Mouse (Mus musculus) myocyte (in vitro differentiated cells): ENCODE measurements around the gene BC005561. TPM values are rescaled to one million over a fixed set of nuclear protein-coding genes. Genes with fewer than 3 reads are reported as not detected.
A peak's percentile ranks its signal among the peaks of the same experiment; 100 is the strongest.

Experiments used
- H3K27me3 ChIP-seq: one replicate; pipeline ENCODE4 v1.6.1; 2011; ENCODE audit not compliant: control insufficient read depth, insufficient read depth, insufficient read length
- H3K36me3 ChIP-seq: one replicate; pipeline ENCODE4 v1.6.1; 2011; ENCODE audit not compliant: control insufficient read depth, insufficient read depth
- H3K4me2 ChIP-seq: one replicate; pipeline ENCODE4 v1.6.1; 2011; ENCODE audit warnings: low read depth, control low read depth
- H3K4me3 ChIP-seq: one replicate; pipeline ENCODE4 v1.5.1; 2011; ENCODE audit warnings: mild to moderate bottlenecking, control low read depth, moderate library complexity
- H3K79me2 ChIP-seq: one replicate; pipeline ENCODE4 v1.6.1; 2011; ENCODE audit not compliant: control insufficient read depth, insufficient read depth
- H3ac ChIP-seq: one replicate; pipeline ENCODE4 v1.6.1; 2011; ENCODE audit not compliant: control insufficient read depth, insufficient read length
- CEBPB ChIP-seq: IDR thresholded peaks from 2 replicates; pipeline ENCODE4 v1.6.1; 2011; ENCODE audit warnings: mild to moderate bottlenecking, moderate library complexity; ENCODE audit not compliant: poor library complexity, insufficient read depth, severe bottlenecking
- E2F4 ChIP-seq: IDR thresholded peaks from one replicate; pipeline ENCODE4 v1.6.1; 2011; ENCODE audit warnings: mild to moderate bottlenecking, control low read depth, moderate library complexity; ENCODE audit not compliant: insufficient read depth
- MAX ChIP-seq: IDR thresholded peaks from one replicate; pipeline ENCODE4 v1.6.1; 2011; ENCODE audit warnings: low read depth, mild to moderate bottlenecking, control low read depth
- MYOD1 ChIP-seq, 3 experiments: IDR thresholded peaks; one replicate each; pipeline ENCODE4 v1.6.1; 2011; ENCODE audit warnings: control low read depth in 2 of 3, low read depth in 2 of 3, mild to moderate bottlenecking in 2 of 3, moderate library complexity in 1 of 3; ENCODE audit not compliant: insufficient read length in 2 of 3, control insufficient read depth in 1 of 3
- MYOG ChIP-seq, 3 experiments: IDR thresholded peaks; one replicate each; pipeline ENCODE4 v1.6.1; 2011; ENCODE audit warnings: control low read depth in 2 of 3, low read depth in 2 of 3, mild to moderate bottlenecking in 2 of 3; ENCODE audit not compliant: insufficient read length in 2 of 3, control insufficient read depth in 1 of 3, insufficient read depth in 1 of 3
- POLR2A ChIP-seq: IDR thresholded peaks from one replicate; pipeline ENCODE4 v1.6.1; 2011; ENCODE audit warnings: low read depth, mild to moderate bottlenecking, control low read depth, moderate library complexity; ENCODE audit not compliant: insufficient read length
- POLR2AphosphoS2 ChIP-seq: IDR thresholded peaks from one replicate; pipeline ENCODE4 v1.6.1; 2011; ENCODE audit warnings: low read depth, control low read depth; ENCODE audit not compliant: insufficient read length
- REST ChIP-seq: IDR thresholded peaks from one replicate; pipeline ENCODE4 v1.6.1; 2011; ENCODE audit warnings: mild to moderate bottlenecking, control low read depth, moderate library complexity; ENCODE audit not compliant: insufficient read depth, insufficient read length
- SRF ChIP-seq: IDR thresholded peaks from one replicate; pipeline ENCODE4 v1.6.1; 2011; ENCODE audit warnings: low read depth; ENCODE audit not compliant: control insufficient read depth, insufficient read length
- TCF12 ChIP-seq: IDR thresholded peaks from one replicate; pipeline ENCODE4 v1.6.1; 2011; ENCODE audit warnings: mild to moderate bottlenecking, control low read depth; ENCODE audit not compliant: poor library complexity, insufficient read depth, severe bottlenecking
- TCF3 ChIP-seq: IDR thresholded peaks from one replicate; pipeline ENCODE4 v1.6.1; 2011; ENCODE audit warnings: low read depth, control low read depth; ENCODE audit not compliant: insufficient read length
- USF1 ChIP-seq: IDR thresholded peaks from one replicate; pipeline ENCODE4 v1.6.1; 2011; ENCODE audit warnings: low read depth, mild to moderate bottlenecking, control low read depth, moderate library complexity
- polyA plus RNA-seq: library from polyadenylated mRNA; unstranded; fragments of >200 nt; fragmentation: generic; extraction: Trizol; gene quantifications from one replicate; pipeline ENCODE4 v1.2.1, GENCODE M21; 2012; ENCODE audit warnings: missing spikeins

The BC005561 gene
- polyA plus RNA-seq, 1 experiment, result 0.95 TPM

DNA sequence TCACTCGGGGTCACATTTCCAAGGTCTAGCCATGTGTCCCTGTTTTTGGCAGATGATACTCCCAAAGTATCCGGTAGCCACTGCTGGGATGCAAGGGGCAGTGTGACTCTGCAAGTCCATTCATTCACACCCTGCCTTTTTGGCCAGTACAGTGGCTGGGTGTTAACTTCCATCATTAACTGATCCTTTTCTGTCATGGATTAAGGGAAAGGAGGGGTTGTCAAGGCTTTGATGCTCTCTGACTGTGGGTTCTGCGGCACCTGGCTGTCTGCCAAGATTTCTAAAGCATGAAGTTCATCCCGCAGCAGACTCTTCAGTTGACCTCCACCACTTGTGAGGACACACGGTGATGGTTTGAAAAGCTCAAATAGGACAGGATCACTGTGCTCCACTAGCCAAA lies 16.6 kb upstream of the BC005561 start:
- Histone ChIP-seq H3K79me2 (no peaks in the 10 kb centered on the region), H3K27me3 (no peaks in the 10 kb centered on the region), H3K4me3 (no peak overlapping the region), H3K36me3 (peaks cover 38% of the 10 kb centered on the region), H3ac (no peak overlapping the region), H3K4me2 (no peak overlapping the region)
- TF ChIP-seq E2F4 (no peak), POLR2A (no peak), USF1 (no peak), SRF (no peak), POLR2AphosphoS2 (no peak)

DNA sequence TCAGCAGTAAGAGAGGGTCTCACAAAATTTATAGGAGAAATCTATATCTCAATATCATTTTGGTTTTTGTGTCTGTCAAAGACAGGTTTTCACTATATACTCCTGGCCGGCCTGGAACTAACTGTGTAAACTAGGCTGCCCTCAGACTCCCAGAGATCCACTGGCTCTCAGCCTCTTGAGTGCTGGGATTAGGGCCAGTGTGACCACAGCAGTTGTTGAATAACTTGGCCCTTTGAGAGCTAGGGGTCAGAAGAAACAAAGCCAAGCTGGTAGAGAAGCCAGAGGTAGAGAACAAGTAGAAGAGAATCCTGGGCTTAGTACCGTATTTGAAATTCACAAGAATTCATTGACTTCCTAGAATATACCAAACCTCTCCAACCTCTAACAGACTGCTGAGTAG lies 3.3 kb upstream of the BC005561 start:
- Histone ChIP-seq H3K27me3 (no peaks in the 10 kb centered on the region), H3ac (no peak overlapping the region), H3K36me3 (peaks cover 7% of the 10 kb centered on the region), H3K4me2 (no peak overlapping the region), H3K79me2 (peaks cover 15% of the 10 kb centered on the region), H3K4me3 (no peak overlapping the region)
- no peak for TF ChIP-seq USF1
- TF ChIP-seq POLR2AphosphoS2, result no peak
- no peak for TF ChIP-seq TCF3
- TF ChIP-seq E2F4, result no peak
- TF ChIP-seq MAX, result no peak
- TF ChIP-seq TCF12, result no peak

DNA sequence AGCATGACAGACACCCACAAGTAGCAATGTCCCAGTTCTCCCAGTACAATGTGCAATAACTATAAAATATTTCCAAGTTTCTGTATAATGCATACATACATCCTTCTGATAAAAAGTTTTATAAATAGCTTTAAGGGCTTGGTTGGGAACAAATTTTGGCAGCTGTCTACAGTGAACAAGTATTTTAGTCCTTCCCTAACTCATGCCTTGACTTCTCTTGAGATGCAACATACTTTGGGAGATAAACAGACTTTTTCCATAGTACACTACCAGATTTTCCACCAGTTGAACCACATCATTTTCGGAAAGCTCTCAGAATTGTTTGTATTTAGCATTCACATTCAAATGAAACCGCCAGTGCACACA lies 340 bp upstream of the BC005561 start:
- no peak for TF ChIP-seq POLR2AphosphoS2
- TF ChIP-seq TCF12, result no peak
- TF ChIP-seq TCF3, result no peak
- no peak for TF ChIP-seq USF1
- no peak for TF ChIP-seq POLR2A
- no peak for TF ChIP-seq SRF
- TF ChIP-seq MYOG (IDR thresholded peaks at IDR 0.05; ENCODE audit: control insufficient read depth in 1 of 3, insufficient read depth in 1 of 3, insufficient read length in 2 of 3, low read depth in 2 of 3), result no peak
- no peak for TF ChIP-seq REST
- TF ChIP-seq E2F4, result no peak
- TF ChIP-seq CEBPB, result no peak
- TF ChIP-seq MAX, result no peak
- no peak for TF ChIP-seq MYOD1 (IDR thresholded peaks at IDR 0.05; ENCODE audit: control insufficient read depth in 1 of 3, insufficient read length in 2 of 3, low read depth in 2 of 3)
- no peaks in the 10 kb centered on the region for H3K27me3 ChIP-seq
- peak overlapping the region; percentile 73 for H3K4me3 ChIP-seq
- peaks cover 18% of the 10 kb centered on the region for H3K79me2 ChIP-seq
- H3ac ChIP-seq, result peak overlapping the region; percentile 94
- no peaks in the 10 kb centered on the region for H3K36me3 ChIP-seq
- peak overlapping the region; percentile 75 for H3K4me2 ChIP-seq

DNA sequence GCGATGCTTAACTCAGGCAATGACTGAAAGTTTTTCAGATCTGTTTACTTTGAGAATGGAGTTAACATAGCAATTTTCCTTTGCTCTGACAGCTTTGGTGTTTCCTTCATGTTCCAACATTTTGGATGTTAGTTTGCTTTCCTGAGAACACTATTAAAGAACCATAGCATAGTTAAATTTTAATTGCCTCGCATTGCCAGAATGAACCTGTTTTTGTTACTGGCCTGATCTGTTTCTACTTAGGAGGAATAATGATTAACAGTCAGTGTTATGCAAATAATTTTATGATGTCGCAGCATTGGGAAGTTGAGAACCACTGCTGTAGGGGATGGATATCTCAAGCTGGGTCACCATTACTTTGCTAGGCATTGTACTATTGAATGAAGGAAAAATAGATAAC lies 3.1 kb downstream of the BC005561 start:
- Histone ChIP-seq H3K79me2 (peaks cover 22% of the 10 kb centered on the region), H3K4me3 (no peak overlapping the region), H3ac (no peak overlapping the region), H3K4me2 (no peak overlapping the region), H3K27me3 (no peaks in the 10 kb centered on the region), H3K36me3 (no peaks in the 10 kb centered on the region)
- TF ChIP-seq E2F4 (no peak), MAX (no peak), SRF (no peak), CEBPB (no peak), REST (no peak), TCF12 (no peak), USF1 (no peak), MYOD1 (IDR thresholded peaks at IDR 0.05; ENCODE audit: control insufficient read depth in 1 of 3, insufficient read length in 2 of 3, low read depth in 2 of 3) (no peak)

DNA sequence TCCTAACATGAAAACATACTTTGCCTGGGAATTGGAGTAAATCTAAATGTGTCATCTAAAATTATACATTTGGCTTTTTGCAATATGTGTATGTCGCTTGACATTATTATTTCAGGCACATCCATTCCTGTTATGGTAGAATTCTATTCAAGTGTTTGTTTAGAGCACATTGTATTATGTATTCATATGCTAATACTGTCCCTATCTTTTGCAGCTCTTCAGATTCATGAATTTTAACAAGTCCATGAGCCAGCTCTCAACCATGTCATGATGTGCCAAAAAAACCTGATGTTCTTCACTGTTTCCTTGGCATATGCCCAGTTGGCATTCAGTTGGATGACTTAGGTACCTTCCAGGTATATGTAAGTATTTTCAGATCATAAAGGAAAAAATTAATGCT lies 30.5 kb downstream of the BC005561 start:
- Histone ChIP-seq H3K36me3 (peaks cover 7% of the 10 kb centered on the region), H3K4me2 (no peak overlapping the region), H3K27me3 (no peaks in the 10 kb centered on the region), H3K79me2 (no peaks in the 10 kb centered on the region), H3ac (no peak overlapping the region), H3K4me3 (no peak overlapping the region)
- TF ChIP-seq POLR2AphosphoS2, result no peak
- TF ChIP-seq E2F4, result no peak
- TF ChIP-seq CEBPB, result no peak
- TF ChIP-seq MYOG (IDR thresholded peaks at IDR 0.05; ENCODE audit: control insufficient read depth in 1 of 3, insufficient read depth in 1 of 3, insufficient read length in 2 of 3, low read depth in 2 of 3), result no peak
- no peak for TF ChIP-seq SRF
- TF ChIP-seq TCF12, result no peak
- TF ChIP-seq MAX, result no peak
- TF ChIP-seq USF1, result no peak
- no peak for TF ChIP-seq REST
- TF ChIP-seq TCF3, result no peak
- TF ChIP-seq POLR2A, result no peak
- no peak for TF ChIP-seq MYOD1 (IDR thresholded peaks at IDR 0.05; ENCODE audit: control insufficient read depth in 1 of 3, insufficient read length in 2 of 3, low read depth in 2 of 3)
